Comparison of ENCODE assay signal across 9 mouse cellular contexts in the genomic region with DNA sequence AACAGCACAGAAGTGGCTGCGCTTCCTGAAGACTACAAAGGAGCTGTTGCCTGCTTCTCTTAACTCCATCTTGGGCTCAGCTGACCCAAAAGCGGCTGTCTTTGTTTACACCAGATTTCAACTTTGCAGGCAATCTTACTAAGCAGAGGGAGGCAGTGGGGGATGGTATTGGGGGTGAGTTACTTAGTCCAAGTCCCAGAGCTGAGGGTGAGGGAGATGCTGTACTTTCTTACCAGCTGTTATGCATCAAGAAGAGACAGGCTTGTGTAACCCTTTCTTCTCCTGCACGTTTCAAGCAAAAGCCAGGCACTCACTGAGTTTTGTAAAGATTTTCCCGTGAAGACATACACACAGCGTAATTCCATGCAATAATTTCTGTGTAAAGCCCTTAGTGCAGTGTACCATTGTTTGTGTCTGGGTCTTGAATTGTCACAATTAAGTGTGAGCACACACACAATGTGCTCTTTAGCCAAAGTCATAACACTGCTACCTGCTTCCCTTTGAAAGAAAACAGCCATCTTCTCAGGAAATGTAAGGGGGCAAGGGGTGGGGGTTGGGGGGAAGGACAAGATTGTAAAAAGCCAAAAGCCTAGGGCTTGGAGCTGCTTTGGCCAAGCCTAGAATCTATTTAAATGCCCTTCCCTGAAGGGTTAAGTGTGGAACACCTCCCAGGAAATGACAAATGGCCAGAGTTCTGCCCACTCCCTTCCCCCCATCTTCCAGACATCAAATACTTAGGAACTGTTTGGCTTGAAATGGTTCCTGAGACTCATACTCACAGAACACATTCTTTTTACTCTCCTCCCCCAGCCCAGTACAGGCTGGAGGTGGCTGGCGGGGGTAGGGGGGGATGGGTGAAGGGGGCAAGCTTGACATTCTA. TPM values are rescaled to one million over a fixed set of nuclear protein-coding genes. Genes with fewer than 3 reads are reported as not detected.
A peak's percentile ranks its signal among the peaks of the same experiment; 100 is the strongest.
DNase-seq lines count a peak whose midpoint lies in the region; ATAC-seq and TF ChIP-seq lines count a peak whose summit lies in the region.
"Had no signal": no experiment of that assay in that cellular context is flagged by ENCODE, and none has a peak within 500 bp of the region (broad histone marks: within the 10 kb centered on the region; RNA-seq: fewer than 3 reads in every experiment).

No protein-coding gene starts in this region.

- intact Hi-C loops in gastrocnemius, postnatal 36 days (cut with DNase I) = no loop called here

- peak; percentile 86 for DNase-seq in midbrain, embryonic 11.5 days (ENCODE audit: low spot score, missing footprints)
- DNase-seq in gastrocnemius, postnatal 36 days = peak; percentile 39 to 61
- DNase-seq in lung, embryonic 14.5 days = peak; percentile 92
- peak; percentile 77 for DNase-seq in yolk sac, embryonic 10.5 days (ENCODE audit: low spot score)
- no peak for DNase-seq in right cerebral cortex, postnatal 25 days
- no peak for DNase-seq in layer of hippocampus, adult 9-10 months (ENCODE audit: low spot score)

- no peaks in the 10 kb centered on the region for H3K27me3 ChIP-seq in midbrain, embryonic 11.5 days (ENCODE audit: control insufficient read depth, insufficient read depth, low read length)
- no peaks in the 10 kb centered on the region for H3K27me3 ChIP-seq in midbrain, embryonic 15.5 days (replicated peaks)
- H3K27me3 ChIP-seq in intestine, embryonic 16.5 days (replicated peaks; ENCODE audit: control insufficient read depth, insufficient read depth, low read length) = no peaks in the 10 kb centered on the region
- H3K27me3 ChIP-seq in lung, embryonic 14.5 days (ENCODE audit: insufficient read depth, low read length) = no peaks in the 10 kb centered on the region

- no peak overlapping the region for H3K27ac ChIP-seq in midbrain, embryonic 11.5 days (ENCODE audit: low read depth, low read length)
- H3K27ac ChIP-seq in midbrain, embryonic 15.5 days = no peak overlapping the region
- peak overlapping the region; percentile 95 for H3K27ac ChIP-seq in intestine, embryonic 16.5 days (ENCODE audit: low read length)
- H3K27ac ChIP-seq in lung, embryonic 14.5 days (ENCODE audit: low read depth) = peak overlapping the region; percentile 99

- ATAC-seq in midbrain, embryonic 11.5 days (ENCODE audit: low FRiP score) = no peak
- ATAC-seq in midbrain, embryonic 15.5 days (replicated peaks) = no peak
- peak; percentile 92 for ATAC-seq in intestine, embryonic 16.5 days
- ATAC-seq in lung, embryonic 14.5 days (ENCODE audit: insufficient read depth) = peak; percentile 96

- 53% methylated on average over 6 of the region's 6 CpGs for WGBS in midbrain, embryonic 11.5 days
- 49% methylated on average over 6 of the region's 6 CpGs for WGBS in midbrain, embryonic 15.5 days
- 25% methylated on average over 6 of the region's 6 CpGs for WGBS in intestine, embryonic 16.5 days
- WGBS in lung, embryonic 14.5 days = 16% methylated on average over 6 of the region's 6 CpGs

- H3K4me1 ChIP-seq in midbrain, embryonic 11.5 days (ENCODE audit: control insufficient read depth, insufficient read depth, low read length) = no peaks in the 10 kb centered on the region; the same call in 1 of the 2 replicates
- peaks cover 2% of the 10 kb centered on the region; the same call in 1 of the 2 replicates for H3K4me1 ChIP-seq in midbrain, embryonic 15.5 days
- H3K4me1 ChIP-seq in intestine, embryonic 16.5 days (ENCODE audit: control insufficient read depth, insufficient read depth, low read length) = no peaks in the 10 kb centered on the region
- H3K4me1 ChIP-seq in lung, embryonic 14.5 days (ENCODE audit: insufficient read depth) = peaks cover 30% of the 10 kb centered on the region

- no peak for TF ChIP-seq CTCF in lung, embryonic 14.5 days (IDR thresholded peaks at IDR 0.05; ENCODE audit: low read depth)

- no peak overlapping the region for H3K4me3 ChIP-seq in midbrain, embryonic 11.5 days (ENCODE audit: low read depth, low read length)
- no peak overlapping the region for H3K4me3 ChIP-seq in midbrain, embryonic 15.5 days
- no peak overlapping the region for H3K4me3 ChIP-seq in intestine, embryonic 16.5 days (ENCODE audit: low read length)
- H3K4me3 ChIP-seq in lung, embryonic 14.5 days (ENCODE audit: low read depth, low read length) = peak overlapping the region; percentile 12; the same call in 1 of the 2 replicates

- H3K9ac ChIP-seq in midbrain, embryonic 11.5 days (ENCODE audit: low read length) = no peak overlapping the region
- H3K9ac ChIP-seq in midbrain, embryonic 15.5 days = no peak overlapping the region
- peak overlapping the region; percentile 16; the same call in 1 of the 2 replicates for H3K9ac ChIP-seq in intestine, embryonic 16.5 days (ENCODE audit: low read depth, low read length)
- peak overlapping the region; percentile 14 for H3K9ac ChIP-seq in lung, embryonic 14.5 days

- no peaks in the 10 kb centered on the region for H3K36me3 ChIP-seq in midbrain, embryonic 11.5 days (ENCODE audit: control insufficient read depth, insufficient read depth, low read length)
- no peaks in the 10 kb centered on the region for H3K36me3 ChIP-seq in midbrain, embryonic 15.5 days (replicated peaks)
- H3K36me3 ChIP-seq in intestine, embryonic 16.5 days (ENCODE audit: control insufficient read depth, insufficient read depth, low read length) = no peaks in the 10 kb centered on the region
- H3K36me3 ChIP-seq in lung, embryonic 14.5 days (ENCODE audit: insufficient read depth) = no peaks in the 10 kb centered on the region
- H3K36me3 ChIP-seq: G1E had no signal

- no peaks in the 10 kb centered on the region for H3K9me3 ChIP-seq in midbrain, embryonic 11.5 days (ENCODE audit: control insufficient read depth, low read length)
- H3K9me3 ChIP-seq in midbrain, embryonic 15.5 days = no peaks in the 10 kb centered on the region
- no peaks in the 10 kb centered on the region for H3K9me3 ChIP-seq in intestine, embryonic 16.5 days (ENCODE audit: control insufficient read depth, low read length)
- H3K9me3 ChIP-seq in lung, embryonic 14.5 days (ENCODE audit: low read depth, low read length) = no peaks in the 10 kb centered on the region
- H3K9me3 ChIP-seq: G1E had no signal

- no peak overlapping the region for H3K4me2 ChIP-seq in midbrain, embryonic 11.5 days
- no peak overlapping the region for H3K4me2 ChIP-seq in midbrain, embryonic 15.5 days
- peak overlapping the region; percentile 38 for H3K4me2 ChIP-seq in intestine, embryonic 16.5 days (ENCODE audit: low read depth, low read length)
- H3K4me2 ChIP-seq in lung, embryonic 14.5 days = peak overlapping the region; percentile 57

RNA-seq across cellular contexts. Expression of a gene that starts 15.0 kb away (rescaled TPM):
- polyA plus RNA-seq in midbrain, embryonic 11.5 days (2014; fragmentation: Nextera tagmentation; extraction: Ambion mirVana) = 142 and 144 TPM in 2 replicates
- polyA plus RNA-seq in midbrain, embryonic 15.5 days (2015; fragmentation: Nextera tagmentation; extraction: Ambion mirVana) = 89.0 and 101 TPM in 2 replicates
- total RNA-seq in gastrocnemius, postnatal 36 days (2021) = 100 to 1,000 TPM; 437 to 544 TPM
- polyA plus RNA-seq in intestine, embryonic 16.5 days (2015; fragmentation: Nextera tagmentation; extraction: Ambion mirVana) = 449 and 476 TPM in 2 replicates
- 626 and 660 TPM in 2 replicates for polyA plus RNA-seq in lung, embryonic 14.5 days (2014; fragmentation: Nextera tagmentation; extraction: Ambion mirVana)
- polyA plus RNA-seq: G1E had no signal

Comparison
In these comparisons a context has a peak if more than half of its experiments do, and no peak if none do; other contexts are left out.
1. ATAC-seq: peak in intestine, embryonic 16.5 days (single experiment) and lung, embryonic 14.5 days (single experiment); none in midbrain, embryonic 11.5 days (single experiment) and midbrain, embryonic 15.5 days (single experiment).
2. DNase-seq: peak in midbrain, embryonic 11.5 days (single experiment), gastrocnemius, postnatal 36 days (2 of 2), lung, embryonic 14.5 days (single experiment) and yolk sac, embryonic 10.5 days (single experiment); none in right cerebral cortex, postnatal 25 days (single experiment) and layer of hippocampus, adult 9-10 months (single experiment).
3. H3K27ac ChIP-seq: peak in intestine, embryonic 16.5 days (single experiment) and lung, embryonic 14.5 days (single experiment); none in midbrain, embryonic 11.5 days (single experiment) and midbrain, embryonic 15.5 days (single experiment).
4. H3K4me2 ChIP-seq: peak in intestine, embryonic 16.5 days (single experiment) and lung, embryonic 14.5 days (single experiment); none in midbrain, embryonic 11.5 days (single experiment) and midbrain, embryonic 15.5 days (single experiment).
5. H3K9ac ChIP-seq: peak in intestine, embryonic 16.5 days (single experiment) and lung, embryonic 14.5 days (single experiment); none in midbrain, embryonic 11.5 days (single experiment) and midbrain, embryonic 15.5 days (single experiment).